Mouse (Mus musculus): ENCODE measurements around the gene Gm10577. TPM values are rescaled to one million over a fixed set of nuclear protein-coding genes. Genes with fewer than 3 reads are reported as not detected.

Gene Gm10577
- not detected for polyA plus RNA-seq (2017; shearing (Covaris generic))

DNA sequence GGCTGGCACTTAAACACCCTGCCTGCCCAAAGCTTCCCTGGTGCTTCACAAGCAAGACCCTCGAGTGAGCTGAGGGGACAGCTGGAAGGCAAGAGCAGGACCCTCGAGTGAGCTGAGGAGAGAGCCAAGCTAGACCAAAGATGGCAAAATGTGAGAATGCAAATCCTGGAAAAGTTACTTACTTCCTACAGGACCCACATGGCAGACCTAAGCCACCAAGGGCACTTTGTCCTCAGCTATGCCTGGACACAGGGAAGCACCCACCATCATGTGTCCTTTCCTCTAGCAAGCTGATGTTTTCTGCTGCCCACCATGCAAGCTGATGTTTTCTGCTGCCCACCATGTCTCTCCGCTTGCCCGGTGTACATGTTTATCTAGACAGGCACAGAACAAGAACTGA lies at the start of gene Gm10577:
Gene Gm10577 (minus strand): TSS at position 101 of the 400 bp plus-strand sequence.
- no peak for ATAC-seq

DNA sequence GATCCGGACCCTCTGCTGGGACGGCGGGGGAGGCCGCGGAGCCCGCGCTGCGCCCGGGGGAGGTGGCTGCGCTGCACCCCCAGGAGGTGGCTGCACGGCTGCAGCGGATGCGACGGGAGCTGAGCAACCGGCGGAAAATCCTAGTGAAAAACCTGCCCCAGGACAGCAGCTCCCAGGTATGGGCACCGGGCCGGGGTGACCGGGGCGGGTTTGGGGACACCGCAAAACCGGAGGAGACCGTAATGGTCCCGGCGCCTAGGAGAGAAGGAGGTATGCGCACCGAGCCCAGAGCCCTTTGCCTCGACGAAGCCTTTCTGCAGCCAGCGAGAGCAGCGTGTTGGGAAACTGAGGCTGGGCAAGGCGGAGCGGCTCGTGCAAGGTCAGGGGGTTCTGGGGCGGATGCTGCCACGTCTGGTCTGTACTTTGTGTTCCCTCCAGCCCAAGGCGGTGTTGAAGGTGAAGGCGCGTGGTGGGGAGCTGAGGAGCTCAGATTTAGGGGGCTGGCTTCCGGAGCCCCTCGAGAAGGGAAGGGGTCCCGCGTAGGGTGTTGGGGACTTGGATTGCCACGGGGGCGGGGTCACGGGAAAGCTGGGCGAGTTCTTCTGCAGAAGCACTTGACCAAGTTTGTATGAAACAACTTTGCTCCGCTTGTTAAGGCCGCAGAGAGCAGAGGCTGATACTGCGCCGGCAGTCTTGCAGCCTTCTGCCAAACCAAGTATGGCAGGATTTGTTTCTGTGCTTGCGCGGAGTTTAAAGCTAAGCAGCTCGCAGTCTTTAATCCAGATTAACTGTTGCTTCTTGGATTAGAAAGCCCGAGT lies 48.9 kb upstream of the Gm10577 start:
- peak; percentile 32 for ATAC-seq

DNA sequence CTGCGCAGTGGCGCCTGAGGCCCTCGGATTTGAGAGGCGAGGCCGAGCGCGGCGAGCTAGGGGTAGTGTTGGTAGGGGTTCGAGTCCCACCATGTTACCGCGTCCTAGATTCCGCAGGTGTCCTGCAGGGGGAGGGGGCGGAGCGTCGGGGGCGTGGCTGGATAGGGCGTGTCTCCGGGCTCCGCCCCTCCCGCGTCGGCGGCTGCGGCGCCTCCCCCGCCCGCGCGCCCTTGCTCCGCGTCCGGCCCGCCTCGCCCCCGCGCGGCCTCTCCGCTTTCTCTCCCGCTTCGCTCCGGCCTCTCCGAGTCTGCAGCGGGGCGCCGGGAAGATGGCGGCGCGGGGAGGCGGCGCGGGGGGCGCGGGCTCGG lies 48.3 kb upstream of the Gm10577 start, which contains the start of gene Raver2:
Gene Raver2 (plus strand): TSS at position 198 of the 368 bp plus-strand sequence.
- ATAC-seq, result peak; percentile 57

DNA sequence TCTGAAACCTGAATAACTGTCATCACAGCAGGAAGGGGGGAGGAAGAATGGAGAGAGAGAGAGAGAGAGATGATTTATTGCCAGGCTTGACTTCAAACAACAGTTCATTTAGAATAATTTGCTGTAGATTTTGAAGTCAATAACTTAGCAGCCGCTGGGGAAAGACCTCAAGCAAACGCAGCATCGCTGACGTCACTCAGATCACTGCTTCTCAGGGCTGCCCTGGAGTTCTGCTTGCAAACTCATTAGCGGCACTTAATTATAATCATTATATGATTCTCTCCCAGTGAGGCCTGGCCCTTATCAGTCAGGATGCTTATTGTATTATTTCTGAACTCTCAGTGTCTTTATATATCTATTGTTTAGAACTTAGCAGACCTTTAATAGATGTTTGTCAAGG lies 45.9 kb upstream of the Gm10577 start:
- no peak for ATAC-seq

DNA sequence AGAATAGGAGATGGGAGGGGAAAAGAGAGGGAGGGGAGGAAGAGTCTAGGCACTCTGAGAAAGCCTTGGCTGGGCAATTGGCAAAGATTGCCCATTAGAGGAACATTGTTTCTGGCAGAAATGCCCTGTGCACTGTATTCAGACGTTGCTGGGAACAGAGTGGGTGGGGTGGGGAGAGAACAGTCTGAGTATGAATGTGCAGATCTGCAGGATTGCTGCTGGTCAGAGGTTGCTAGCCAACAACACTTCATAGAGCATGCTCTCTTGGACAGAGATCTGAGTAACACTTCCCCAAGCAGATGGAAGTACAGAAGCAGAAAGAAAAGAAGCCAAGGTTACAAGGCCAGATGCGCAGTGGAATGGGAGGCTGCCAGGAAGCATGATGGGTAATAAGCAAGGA lies 41.6 kb upstream of the Gm10577 start:
- no peak for ATAC-seq

DNA sequence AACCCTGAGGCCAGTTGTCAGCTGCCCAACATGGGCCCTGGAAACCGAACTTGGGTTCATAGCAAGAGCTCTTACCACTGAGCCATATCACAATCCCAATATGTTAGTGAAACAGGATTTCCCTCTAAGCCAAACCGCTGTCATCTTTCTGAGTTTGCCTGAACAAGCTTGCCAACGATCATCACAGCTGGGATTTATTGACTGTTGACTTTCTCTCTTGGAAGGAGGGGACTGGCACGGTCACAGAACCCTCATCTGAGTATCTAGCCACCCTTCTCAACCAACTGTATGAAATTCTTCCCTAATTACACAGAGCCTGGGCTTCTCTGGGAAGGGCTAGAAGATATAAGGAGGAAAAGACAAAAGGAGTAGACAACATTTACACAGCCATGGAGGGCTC lies 26.1 kb upstream of the Gm10577 start:
- ATAC-seq, result no peak

DNA sequence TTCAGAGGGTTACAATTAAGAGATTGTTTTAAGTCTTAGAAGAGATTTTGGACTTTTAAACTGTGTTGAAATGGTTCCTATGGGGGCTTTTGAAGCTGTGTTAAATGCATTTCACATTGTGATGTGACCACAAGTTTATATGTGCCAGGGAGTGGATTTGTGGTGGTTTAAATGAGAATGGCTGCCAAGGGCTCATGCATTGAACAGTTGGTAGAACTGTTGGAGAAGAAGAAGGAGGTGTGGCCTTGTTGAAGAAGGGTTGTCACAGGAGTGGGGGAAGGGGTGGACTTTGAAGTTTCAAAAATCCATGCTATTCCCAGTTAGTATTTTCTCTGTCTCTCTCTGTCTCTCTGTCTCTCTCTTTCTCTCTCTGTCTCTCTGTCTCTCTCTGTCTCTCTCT lies 23.7 kb upstream of the Gm10577 start:
- ATAC-seq, result no peak

DNA sequence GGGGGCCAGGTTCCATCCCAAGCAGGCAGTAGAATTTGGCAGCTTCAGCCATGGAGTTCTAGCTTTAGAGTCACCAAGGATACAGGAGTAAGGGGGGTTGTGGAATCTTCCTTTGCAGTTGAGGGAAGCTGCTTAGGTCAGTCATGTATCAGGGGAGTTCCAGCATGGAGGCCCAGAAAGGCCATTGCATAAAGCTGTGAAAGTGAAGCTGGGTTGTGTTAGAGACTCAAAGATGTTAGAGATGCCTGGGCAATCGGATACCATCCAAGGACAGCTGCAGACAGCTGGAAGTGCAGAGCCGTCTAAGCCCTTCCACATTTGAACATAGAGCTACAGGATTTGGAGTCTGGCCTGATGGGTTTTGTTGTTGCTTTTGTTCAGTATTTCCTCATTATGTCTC lies 23.2 kb upstream of the Gm10577 start:
- no peak for ATAC-seq

DNA sequence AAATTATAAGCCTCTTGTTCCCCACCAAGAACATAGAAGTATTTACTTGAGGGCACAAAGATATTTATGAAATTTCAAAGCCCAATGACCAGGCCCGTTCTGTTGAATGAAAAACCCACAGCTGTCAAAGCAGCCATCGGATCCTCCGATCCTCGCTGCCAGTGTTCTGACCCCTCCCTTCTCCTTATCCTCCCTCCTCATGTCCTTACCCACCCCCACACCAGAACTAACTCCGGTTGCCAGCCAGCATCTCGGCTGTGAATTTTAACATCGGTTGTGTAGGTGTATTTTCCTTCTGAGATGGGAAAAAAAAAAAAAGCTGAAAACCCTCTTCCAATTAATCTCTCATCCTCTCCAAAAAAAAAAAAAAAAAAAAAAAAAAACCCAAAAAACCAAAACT lies 16.7 kb upstream of the Gm10577 start:
- ATAC-seq, result no peak

DNA sequence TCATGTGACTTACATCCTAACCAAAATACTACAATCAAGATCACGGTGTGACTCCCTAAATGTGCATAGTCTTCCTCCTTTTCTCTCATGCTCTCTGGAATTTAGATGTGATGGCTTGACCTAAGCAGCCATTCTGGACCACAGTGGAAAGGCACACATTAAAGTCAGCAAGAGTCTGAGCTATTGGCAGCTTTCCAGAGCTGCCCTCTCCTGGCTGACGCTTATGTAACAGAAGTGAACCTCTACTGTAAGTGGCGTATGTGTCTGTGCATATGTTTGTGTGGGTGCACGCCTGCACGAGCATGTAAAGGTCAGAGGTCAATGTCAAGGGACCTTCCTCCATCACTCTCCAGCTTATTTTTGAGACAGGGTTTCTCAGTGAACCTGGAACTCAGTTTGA lies 14.6 kb upstream of the Gm10577 start:
- ATAC-seq, result no peak

DNA sequence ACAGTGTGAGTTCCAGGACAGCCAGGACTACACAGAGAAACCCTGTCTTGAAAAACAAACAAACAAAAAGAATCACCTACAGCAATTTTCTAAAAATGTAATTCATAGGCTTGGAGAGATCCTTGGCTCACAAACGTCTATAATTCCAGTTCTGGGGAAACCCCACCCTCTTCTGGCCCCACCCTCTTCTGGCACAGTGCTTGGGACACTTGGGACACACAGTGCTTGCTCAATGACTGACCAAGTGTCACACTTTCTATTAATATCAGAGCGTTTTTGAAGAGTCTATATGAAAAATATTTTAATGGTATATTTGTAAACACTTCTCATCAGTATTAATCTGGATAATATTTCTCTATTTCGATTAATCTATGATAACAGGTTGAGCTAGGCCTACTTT lies 12.6 kb upstream of the Gm10577 start:
- ATAC-seq, result no peak

DNA sequence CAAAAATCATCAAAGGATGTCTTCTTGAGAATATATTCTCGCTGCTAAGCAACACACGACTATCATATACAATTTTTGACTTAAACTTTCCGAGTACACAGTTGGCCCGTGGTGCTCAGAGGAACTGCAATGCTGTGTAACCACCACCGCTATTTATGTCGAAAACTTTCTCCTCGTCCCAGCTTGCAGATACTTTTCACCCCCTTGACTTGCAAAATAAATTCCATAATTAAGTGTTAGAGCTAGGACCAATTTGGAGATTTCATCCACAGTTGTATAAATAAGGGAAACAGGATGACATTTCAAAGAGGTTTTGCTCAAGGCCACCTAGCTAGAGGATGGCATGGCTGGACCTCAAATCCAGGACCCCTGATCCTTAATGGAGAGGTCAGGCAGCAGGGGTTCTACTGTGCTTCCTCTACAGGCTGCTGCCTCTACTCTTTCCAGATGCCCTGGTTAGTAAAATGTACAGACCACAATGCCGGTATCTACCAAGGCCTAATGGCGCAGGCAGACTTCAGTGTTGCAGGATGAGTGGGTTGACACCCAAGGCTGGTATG lies 7.4 kb upstream of the Gm10577 start:
- no peak for ATAC-seq

DNA sequence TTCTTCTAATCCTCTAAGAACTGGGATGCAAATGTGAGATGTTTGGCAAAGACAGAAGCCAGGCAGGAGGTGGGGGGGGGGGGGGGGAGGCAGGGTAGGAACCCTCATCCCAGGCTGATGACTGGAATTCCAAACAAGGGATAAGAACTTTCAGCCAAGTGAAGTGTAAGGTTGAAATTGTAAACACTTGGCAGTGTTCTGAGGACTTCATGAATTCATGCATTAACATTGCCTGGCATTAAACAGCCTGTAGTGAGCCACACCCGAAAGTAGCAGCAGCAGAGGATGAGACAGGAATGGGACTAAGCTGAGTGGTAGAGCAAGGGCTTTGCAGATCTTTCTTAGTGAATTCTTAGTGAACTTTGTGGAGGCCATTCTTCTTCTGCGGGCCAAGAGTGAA lies 6.5 kb upstream of the Gm10577 start:
- no peak for ATAC-seq

DNA sequence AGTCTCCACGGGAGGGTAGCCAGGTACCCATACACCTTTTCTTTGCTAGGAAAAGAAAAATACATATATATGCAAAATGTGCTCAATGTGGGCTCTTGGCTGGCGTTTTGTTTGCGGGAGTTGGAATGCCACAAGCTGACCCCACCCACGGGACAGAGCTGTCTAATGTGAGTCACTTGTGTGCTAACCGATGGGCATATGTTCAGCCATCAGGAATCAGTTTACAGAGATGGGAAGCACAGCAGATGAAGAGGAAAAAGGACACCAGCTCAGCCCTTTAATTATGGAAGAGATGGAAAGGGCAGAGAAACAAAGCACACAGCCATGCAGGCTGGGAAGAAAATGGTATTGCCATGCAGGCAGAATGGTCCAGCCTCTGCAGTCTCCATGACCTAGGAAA lies 6.1 kb upstream of the Gm10577 start:
- ATAC-seq, result no peak

DNA sequence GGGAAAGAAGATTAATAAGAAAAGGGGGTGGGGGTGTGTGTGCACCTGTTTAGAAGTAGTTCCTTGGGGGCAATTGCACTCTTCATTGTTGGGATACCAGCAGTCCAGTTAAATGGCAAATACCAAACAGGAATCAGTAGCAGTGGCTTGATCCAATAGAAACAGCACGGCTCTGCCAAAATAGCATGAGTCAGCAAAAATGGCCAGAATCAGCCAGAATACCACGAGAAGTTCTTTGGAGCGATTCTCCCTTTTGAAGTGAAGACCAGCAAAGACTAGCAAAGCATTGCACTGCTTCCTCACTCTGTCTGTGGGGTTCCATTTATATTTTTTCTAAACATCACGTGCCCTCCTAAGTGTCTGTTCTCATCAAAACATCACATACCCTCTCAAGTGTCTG lies 2.7 kb downstream of the Gm10577 start:
- ATAC-seq, result no peak

DNA sequence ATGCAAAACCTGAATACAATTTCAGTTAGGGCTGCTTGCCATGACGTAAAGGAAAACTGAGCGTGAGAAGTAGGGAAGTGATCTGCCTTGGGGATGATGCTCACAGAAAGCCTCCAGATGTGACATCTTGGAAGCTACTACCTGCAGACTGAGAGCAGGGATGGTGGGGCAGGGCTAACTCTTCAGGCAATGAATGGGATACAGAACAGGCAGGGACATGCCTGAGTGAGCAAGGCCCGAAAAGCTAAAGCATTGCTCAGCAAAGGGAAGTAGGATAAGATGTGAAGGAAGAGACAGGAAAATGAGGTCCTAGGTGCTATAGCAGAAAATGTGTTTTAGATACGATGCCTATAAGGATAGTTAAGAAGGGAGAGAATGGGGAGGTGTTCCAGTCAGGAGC lies 11.4 kb downstream of the Gm10577 start:
- ATAC-seq, result no peak

DNA sequence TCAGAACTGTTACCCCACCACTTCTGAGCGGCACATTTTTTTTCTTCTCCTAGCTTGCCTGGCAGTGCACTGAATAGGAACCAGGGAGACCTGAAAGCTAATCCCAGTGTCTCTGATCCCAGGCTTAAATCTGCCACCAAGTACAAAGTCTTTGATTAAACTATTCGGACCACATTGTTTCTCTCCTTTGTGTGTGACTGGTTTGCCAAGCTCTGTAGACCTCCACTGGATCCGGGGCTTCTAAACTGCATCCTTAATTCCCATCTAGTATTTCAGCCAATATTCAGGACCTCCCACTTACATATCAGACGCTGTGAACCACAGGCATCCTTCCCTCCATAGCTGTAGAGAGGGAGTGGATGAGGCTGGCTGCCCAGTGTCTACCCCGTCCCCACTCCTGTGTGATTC lies 12.1 kb downstream of the Gm10577 start:
- ATAC-seq, result no peak

DNA sequence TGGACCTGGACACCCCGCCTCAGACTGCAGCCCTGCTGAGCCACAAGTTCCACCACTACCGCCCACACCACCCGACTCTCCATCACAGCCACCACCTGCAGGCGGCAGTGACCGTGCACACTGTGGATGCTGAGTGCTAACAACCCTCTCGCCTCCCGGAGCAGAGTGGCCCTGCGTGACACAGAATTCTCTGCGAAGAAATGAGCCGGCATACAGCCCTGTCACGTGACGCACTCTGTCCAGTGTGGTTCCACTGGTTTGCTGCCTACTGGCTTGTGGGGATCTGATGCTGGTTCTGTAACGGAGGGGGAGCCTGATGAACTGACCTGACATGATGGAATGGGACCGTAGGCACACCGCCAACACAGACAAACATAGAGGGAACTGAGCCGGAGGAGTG lies 17.5 kb downstream of the Gm10577 start:
- no peak for ATAC-seq

DNA sequence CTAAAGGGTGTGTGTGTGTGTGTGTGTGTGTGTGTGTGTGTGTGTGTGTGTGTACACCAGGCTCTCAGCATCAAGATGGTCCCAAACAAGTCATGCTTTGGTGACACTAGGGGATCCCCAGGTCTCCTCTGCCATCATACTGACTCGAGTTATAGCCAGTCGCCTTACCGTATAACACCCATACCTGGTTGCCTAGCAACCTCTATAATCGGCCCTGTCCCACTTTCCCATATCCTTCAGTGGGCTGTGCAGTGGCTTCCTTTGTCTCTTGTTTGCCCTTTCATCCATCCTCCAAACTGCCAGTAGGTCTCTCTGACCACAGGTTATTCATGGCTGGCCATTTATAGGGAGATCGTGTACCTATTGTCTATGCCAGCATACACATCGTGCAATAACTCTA lies 19.4 kb downstream of the Gm10577 start:
- ATAC-seq, result no peak

DNA sequence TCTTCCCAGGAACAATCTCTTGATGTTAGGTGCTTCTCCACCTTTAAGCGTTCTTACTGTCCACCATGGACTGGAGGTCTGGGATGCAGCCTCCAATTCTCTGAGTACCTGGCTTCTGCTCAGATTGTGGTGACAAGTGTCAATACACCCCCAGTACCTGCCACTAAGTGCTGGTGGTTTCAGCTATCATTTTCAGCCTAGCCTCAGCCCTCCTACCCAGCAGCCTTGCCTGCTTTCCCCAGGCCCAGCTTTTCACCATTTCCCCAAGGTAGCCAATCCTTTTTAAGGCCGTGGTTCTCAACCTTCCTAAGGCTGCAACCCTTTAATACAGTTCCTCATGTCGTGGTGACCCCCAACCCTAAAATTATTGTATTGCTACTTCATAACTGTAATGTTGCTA lies 19.9 kb downstream of the Gm10577 start:
- no peak for ATAC-seq

DNA sequence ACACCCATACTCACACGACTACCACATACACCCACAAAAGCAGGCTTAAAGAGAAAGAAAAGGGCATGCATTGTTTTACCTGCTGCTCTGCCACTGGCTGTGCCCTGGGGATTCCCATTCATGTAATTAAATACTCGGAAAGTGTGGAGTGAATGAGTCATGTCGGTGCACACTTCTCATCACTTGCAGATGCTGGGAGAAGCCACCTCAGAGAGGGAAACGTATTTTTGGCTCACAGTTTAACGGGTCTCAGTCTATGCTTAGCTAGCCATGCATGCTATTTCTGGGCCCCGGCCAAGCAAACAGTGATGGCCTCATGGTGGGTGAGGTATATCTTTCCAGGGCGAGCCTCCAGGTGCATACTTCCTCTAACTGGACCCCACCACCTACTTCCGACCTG lies 21.6 kb downstream of the Gm10577 start:
- ATAC-seq, result no peak

DNA sequence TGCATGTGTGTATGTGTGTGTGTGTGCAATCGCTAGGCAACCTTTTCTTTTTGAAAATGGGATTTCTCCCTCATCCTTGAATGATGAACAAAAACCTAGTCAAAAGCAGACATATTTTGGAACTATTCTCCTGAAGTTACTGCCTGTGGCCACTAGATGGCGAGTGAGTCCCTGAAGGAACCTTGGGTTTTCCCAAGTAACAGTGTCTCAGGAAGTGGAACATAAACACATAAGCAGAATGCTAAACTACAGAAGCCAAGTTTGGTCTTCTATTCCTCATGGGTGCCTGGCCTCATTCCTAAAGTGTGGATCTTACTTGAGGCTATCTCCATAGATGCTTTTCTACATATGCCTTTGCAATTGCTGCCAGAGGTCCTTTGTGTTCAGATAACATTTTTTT lies 22.4 kb downstream of the Gm10577 start:
- ATAC-seq, result peak; percentile 39

DNA sequence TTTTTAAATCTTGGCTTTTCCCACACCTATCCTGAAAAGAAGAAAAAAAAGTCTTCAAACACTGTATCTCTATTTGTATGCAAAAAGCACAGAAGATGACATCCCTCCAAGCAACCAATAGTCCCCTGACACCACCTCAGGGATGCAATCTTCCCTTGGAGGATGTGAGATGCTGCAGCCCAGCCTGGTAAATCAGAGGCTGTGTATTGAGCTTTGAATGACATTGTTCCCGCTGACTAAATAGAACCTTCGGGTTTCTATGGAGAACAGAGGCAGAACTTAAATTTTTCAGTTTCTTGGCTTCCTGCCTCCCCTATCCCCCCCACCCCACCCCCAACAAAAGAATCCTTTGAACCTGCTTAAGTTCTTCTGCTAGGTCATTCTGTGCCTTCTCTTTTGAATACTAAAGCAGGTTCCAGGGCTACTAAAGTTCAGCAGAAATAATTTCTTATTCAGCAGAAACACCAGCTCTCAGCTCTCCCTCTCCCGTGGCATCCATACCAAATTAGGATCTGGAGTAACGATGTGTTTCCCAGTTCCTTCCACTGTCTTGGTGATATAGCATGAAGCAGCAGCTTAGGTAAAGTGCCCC lies 24.3 kb downstream of the Gm10577 start:
- ATAC-seq, result no peak

DNA sequence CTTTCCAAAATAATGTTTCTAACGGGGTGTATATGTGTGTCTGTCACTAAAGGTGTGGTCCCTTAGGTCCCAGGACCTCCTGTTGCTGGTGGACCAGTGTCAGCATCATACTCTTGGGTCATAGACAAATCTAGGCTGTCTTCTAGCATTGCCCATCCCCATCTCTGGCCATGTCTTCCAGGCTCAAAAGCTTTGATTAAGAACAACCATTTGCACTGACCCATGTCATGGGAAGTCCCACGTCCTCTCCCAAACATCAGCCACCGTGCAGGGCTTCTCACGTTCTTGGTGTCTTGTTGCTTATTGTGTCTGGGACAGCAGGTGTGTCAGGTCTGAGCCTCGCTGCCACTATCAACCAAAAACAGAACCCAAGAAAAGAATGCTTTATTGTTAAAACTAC lies 24.9 kb downstream of the Gm10577 start:
- no peak for ATAC-seq
